Comparison of ENCODE assay signal across 25 mouse cellular contexts in the genomic region with DNA sequence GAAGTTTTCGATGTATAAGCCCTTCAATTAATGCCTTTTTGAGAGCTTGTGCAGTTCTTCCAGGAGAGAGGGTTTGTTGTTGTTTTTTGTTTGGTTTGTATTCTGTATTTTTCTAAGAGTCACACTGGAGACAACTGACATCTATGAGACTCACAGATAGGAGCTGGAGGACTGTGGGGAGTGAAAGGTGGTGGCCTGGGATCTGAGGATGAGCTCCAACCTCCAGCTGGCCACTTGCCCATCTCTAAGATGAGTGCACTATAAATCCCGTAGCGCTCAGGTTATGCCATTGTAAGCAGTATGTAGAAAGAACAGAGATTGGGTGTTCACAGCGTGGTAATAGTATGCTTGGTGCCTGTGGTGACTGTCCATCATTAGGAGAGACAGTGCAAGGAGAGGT. TPM values are rescaled to one million over a fixed set of nuclear protein-coding genes. Genes with fewer than 3 reads are reported as not detected.
DNase-seq lines count a peak whose midpoint lies in the region; ATAC-seq lines count a peak whose summit lies in the region.
"Had no signal": no experiment of that assay in that cellular context is flagged by ENCODE, and none has a peak within 500 bp of the region (broad histone marks: within the 10 kb centered on the region; RNA-seq: fewer than 3 reads in every experiment).

No protein-coding gene starts in this region.

- no peak overlapping the region for H3K4me2 ChIP-seq in midbrain, embryonic 11.5 days
- H3K4me2 ChIP-seq in midbrain, embryonic 14.5 days (ENCODE audit: low read length): no peak overlapping the region

- no peaks in the 10 kb centered on the region for H3K9me3 ChIP-seq in heart, embryonic 10.5 days
- H3K9me3 ChIP-seq in midbrain, embryonic 11.5 days (ENCODE audit: control insufficient read depth, low read length): no peaks in the 10 kb centered on the region
- H3K9me3 ChIP-seq in midbrain, embryonic 14.5 days (ENCODE audit: control insufficient read depth, low read length): no peaks in the 10 kb centered on the region
- H3K9me3 ChIP-seq: G1E had no signal

- H3K36me3 ChIP-seq in heart, embryonic 10.5 days: no peaks in the 10 kb centered on the region
- no peaks in the 10 kb centered on the region for H3K36me3 ChIP-seq in midbrain, embryonic 11.5 days (ENCODE audit: control insufficient read depth, insufficient read depth, low read length)
- H3K36me3 ChIP-seq in midbrain, embryonic 14.5 days (ENCODE audit: control insufficient read depth, insufficient read depth, low read length): no peaks in the 10 kb centered on the region
- H3K36me3 ChIP-seq: G1E had no signal

- 85% methylated on average over 4 of the region's 4 CpGs for WGBS in heart, embryonic 10.5 days
- 94% methylated on average over 4 of the region's 4 CpGs for WGBS in midbrain, embryonic 11.5 days
- 88% methylated on average over 4 of the region's 4 CpGs for WGBS in midbrain, embryonic 14.5 days

- no peak for ATAC-seq in midbrain, embryonic 11.5 days (ENCODE audit: low FRiP score)
- ATAC-seq in midbrain, embryonic 14.5 days (ENCODE audit: low FRiP score, low TSS enrichment): no peak
- ATAC-seq: activated CD4-positive, CD25-positive, alpha-beta regulatory T cell, adult 4 months; CD4-positive, CD25-positive, alpha-beta regulatory T cell, adult 4 months; Patski had no signal

- DNase-seq in heart, adult 11 months: peak; percentile 53
- no peak for DNase-seq in heart, postnatal 36 days
- peak; percentile 47 for DNase-seq in heart, embryonic 10.5 days (ENCODE audit: low spot score)
- no peak for DNase-seq in heart, adult 18-20 months
- peak; percentile 56 for DNase-seq in midbrain, embryonic 11.5 days (ENCODE audit: low spot score, missing footprints)
- no peak for DNase-seq in midbrain, embryonic 14.5 days
- DNase-seq: adrenal gland, adult 2 months; adrenal gland, adult 8-10 months; adrenal gland, postnatal 10 days; adrenal gland, postnatal 14 days; adrenal gland, postnatal 25 days; adrenal gland, postnatal 36 days; B cell, adult 2 months; cerebellum, adult 11 months; cerebellum, adult 11-12 months; cerebellum, adult 18-20 months had no signal

- no peak overlapping the region for H3K4me3 ChIP-seq in heart, embryonic 10.5 days
- H3K4me3 ChIP-seq in midbrain, embryonic 11.5 days (ENCODE audit: low read depth, low read length): no peak overlapping the region
- H3K4me3 ChIP-seq in midbrain, embryonic 14.5 days (replicated peaks; ENCODE audit: low read depth, low read length): no peak overlapping the region

- peaks cover 18% of the 10 kb centered on the region for H3K27me3 ChIP-seq in heart, embryonic 10.5 days (ENCODE audit: insufficient read depth, poor library complexity, severe bottlenecking)
- no peaks in the 10 kb centered on the region for H3K27me3 ChIP-seq in midbrain, embryonic 11.5 days (ENCODE audit: control insufficient read depth, insufficient read depth, low read length)
- no peaks in the 10 kb centered on the region for H3K27me3 ChIP-seq in midbrain, embryonic 14.5 days (ENCODE audit: control insufficient read depth, insufficient read depth, low read length)

- H3K27ac ChIP-seq in heart, embryonic 10.5 days: no peak overlapping the region
- H3K27ac ChIP-seq in midbrain, embryonic 11.5 days (ENCODE audit: low read depth, low read length): no peak overlapping the region
- no peak overlapping the region for H3K27ac ChIP-seq in midbrain, embryonic 14.5 days (replicated peaks; ENCODE audit: low read depth, low read length)

- H3K9ac ChIP-seq in midbrain, embryonic 11.5 days (ENCODE audit: low read length): no peak overlapping the region
- H3K9ac ChIP-seq in midbrain, embryonic 14.5 days (replicated peaks; ENCODE audit: low read length): no peak overlapping the region

- no peaks in the 10 kb centered on the region for H3K4me1 ChIP-seq in heart, embryonic 10.5 days
- H3K4me1 ChIP-seq in midbrain, embryonic 11.5 days (ENCODE audit: control insufficient read depth, insufficient read depth, low read length): no peaks in the 10 kb centered on the region
- no peaks in the 10 kb centered on the region for H3K4me1 ChIP-seq in midbrain, embryonic 14.5 days (ENCODE audit: control insufficient read depth, insufficient read depth, low read length)

- intact Hi-C loops in heart, postnatal 36 days (cut with DNase I): no loop called here

RNA-seq across cellular contexts. Expression of gene Lrrc52, which starts 31.6 kb away (rescaled TPM):
- 1 to 10 TPM; 1.2 to 1.4 TPM for total RNA-seq in heart, postnatal 36 days (2021)
- 0.19 TPM in 1 of 2 replicates, not detected in the other for polyA plus RNA-seq in heart, embryonic 10.5 days (2016; fragmentation: Nextera tagmentation; extraction: Ambion mirVana)
- 1 to 10 TPM; 2.6 to 3.2 TPM for total RNA-seq in heart, adult 18-20 months (2021)
- polyA plus RNA-seq in midbrain, embryonic 11.5 days (2014; fragmentation: Nextera tagmentation; extraction: Ambion mirVana): not detected in 2 replicates
- polyA plus RNA-seq in midbrain, embryonic 14.5 days (2014; fragmentation: Nextera tagmentation; extraction: Ambion mirVana): not detected in 2 replicates
- total RNA-seq: adrenal gland, postnatal 25 days; CH12.LX; ES-E14; MEL had no signal
- polyA plus RNA-seq: activated CD4-positive, CD25-positive, alpha-beta regulatory T cell, adult 4 months; adrenal gland, adult 2 months; brain, embryonic 14.5 days; C2C12; CD4-positive, CD25-positive, alpha-beta regulatory T cell, adult 4 months; G1E; Patski had no signal

RNA-seq across cellular contexts. Expression of gene Mgst3, which starts 41.3 kb away (rescaled TPM):
- 100 to 1,000 TPM; 324 to 329 TPM for total RNA-seq in heart, postnatal 36 days (2021)
- polyA plus RNA-seq in heart, embryonic 10.5 days (2016; fragmentation: Nextera tagmentation; extraction: Ambion mirVana): 111 and 149 TPM in 2 replicates
- total RNA-seq in heart, adult 18-20 months (2021): 100 to 1,000 TPM; 301 to 305 TPM
- polyA plus RNA-seq in midbrain, embryonic 11.5 days (2014; fragmentation: Nextera tagmentation; extraction: Ambion mirVana): 58.9 and 60.8 TPM in 2 replicates
- polyA plus RNA-seq in midbrain, embryonic 14.5 days (2014; fragmentation: Nextera tagmentation; extraction: Ambion mirVana): 124 and 177 TPM in 2 replicates

Comparison
In these comparisons a context has a peak if more than half of its experiments do, and no peak if none do; other contexts are left out.
1. DNase-seq: peak in heart, adult 11 months (single experiment), heart, embryonic 10.5 days (single experiment) and midbrain, embryonic 11.5 days (single experiment); none in heart, postnatal 36 days (0 of 2), heart, adult 18-20 months (0 of 2) and midbrain, embryonic 14.5 days (single experiment).